Mouse (Mus musculus) C2C12 (cell line): ENCODE measurements around the gene Abhd5. TPM values are rescaled to one million over a fixed set of nuclear protein-coding genes. Genes with fewer than 3 reads are reported as not detected.

Experiments used
- H3K27me3 ChIP-seq: one replicate; pipeline ENCODE4 v1.6.1; 2011; ENCODE audit not compliant: control insufficient read depth, insufficient read depth, insufficient read length
- H3K36me3 ChIP-seq: one replicate; pipeline ENCODE4 v1.6.1; 2011; ENCODE audit not compliant: control insufficient read depth, insufficient read depth
- H3K4me3 ChIP-seq: one replicate; pipeline ENCODE4 v1.5.1; 2011; ENCODE audit warnings: mild to moderate bottlenecking, control low read depth; ENCODE audit not compliant: poor library complexity, insufficient read depth, severe bottlenecking
- H3K79me2 ChIP-seq: one replicate; pipeline ENCODE4 v1.6.1; 2011; ENCODE audit not compliant: control insufficient read depth, insufficient read depth
- H3K79me3 ChIP-seq: one replicate; pipeline ENCODE4 v1.6.1; 2011; ENCODE audit warnings: low read depth, control low read depth
- H3ac ChIP-seq: one replicate; pipeline ENCODE3; 2011; ENCODE audit warnings: low read depth; ENCODE audit not compliant: control insufficient read depth, insufficient read length
- CEBPB ChIP-seq: IDR thresholded peaks from one replicate; pipeline ENCODE4 v1.6.1; 2011; ENCODE audit warnings: low read depth, mild to moderate bottlenecking, control low read depth, moderate library complexity
- CTCF ChIP-seq: IDR thresholded peaks from one replicate; pipeline ENCODE4 v1.5.1; 2011; ENCODE audit not compliant: control insufficient read depth, insufficient read depth, insufficient read length
- FOSL1 ChIP-seq: IDR thresholded peaks from one replicate; pipeline ENCODE4 v1.8.0; 2011; ENCODE audit warnings: mild to moderate bottlenecking, low read length; ENCODE audit not compliant: poor library complexity, insufficient read depth, severe bottlenecking
- MAX ChIP-seq: IDR thresholded peaks from one replicate; pipeline ENCODE4 v1.6.1; 2011; ENCODE audit warnings: mild to moderate bottlenecking, control low read depth
- MYOD1 ChIP-seq: IDR thresholded peaks from one replicate; pipeline ENCODE4 v1.6.1; 2011; ENCODE audit warnings: low read depth; ENCODE audit not compliant: control insufficient read depth, insufficient read length
- MYOG ChIP-seq: IDR thresholded peaks from one replicate; pipeline ENCODE4 v1.6.1; 2011; ENCODE audit not compliant: control insufficient read depth, insufficient read length; ENCODE audit errors: extremely low read depth
- USF1 ChIP-seq: IDR thresholded peaks from one replicate; pipeline ENCODE4 v1.6.1; 2011; ENCODE audit warnings: low read depth, mild to moderate bottlenecking, control low read depth, moderate library complexity
- polyA plus RNA-seq: library from polyadenylated mRNA; unstranded; fragments of >200 nt; fragmentation: generic; extraction: Trizol; gene quantifications from one replicate; pipeline ENCODE4 v1.2.1, GENCODE M21; 2012; ENCODE audit warnings: missing spikeins

Abhd5 gene
- polyA plus RNA-seq, 1 experiment, result 22.3 TPM

GRCm38 (mm10) chr9:122401239-122401638, 49.8 kb downstream of the Abhd5 start:
- no peak overlapping the region for H3K4me3 ChIP-seq
- H3K79me3 ChIP-seq, result no peaks in the 10 kb centered on the region
- H3K27me3 ChIP-seq, result no peaks in the 10 kb centered on the region
- H3ac ChIP-seq, result no peak overlapping the region
- TF ChIP-seq MYOD1 (no peak), MAX (no peak), USF1 (no peak), CTCF (no peak), FOSL1 (no peak), CEBPB (no peak), MYOG (no peak)
- no peaks in the 10 kb centered on the region for H3K79me2 ChIP-seq
- no peaks in the 10 kb centered on the region for H3K36me3 ChIP-seq

- H3K27me3 ChIP-seq, result no peaks in the 10 kb centered on the region
- TF ChIP-seq MYOD1 (no peak), CTCF (no peak), USF1 (no peak), FOSL1 (no peak), MYOG (no peak)
- no peaks in the 10 kb centered on the region for H3K79me3 ChIP-seq
- H3ac ChIP-seq, result no peak overlapping the region
- H3K36me3 ChIP-seq, result no peaks in the 10 kb centered on the region
- no peaks in the 10 kb centered on the region for H3K79me2 ChIP-seq
- no peak overlapping the region for H3K4me3 ChIP-seq
These were observed 59.2 kb downstream of the Abhd5 start for GRCm38 (mm10) chr9:122410437-122411175.

DNA sequence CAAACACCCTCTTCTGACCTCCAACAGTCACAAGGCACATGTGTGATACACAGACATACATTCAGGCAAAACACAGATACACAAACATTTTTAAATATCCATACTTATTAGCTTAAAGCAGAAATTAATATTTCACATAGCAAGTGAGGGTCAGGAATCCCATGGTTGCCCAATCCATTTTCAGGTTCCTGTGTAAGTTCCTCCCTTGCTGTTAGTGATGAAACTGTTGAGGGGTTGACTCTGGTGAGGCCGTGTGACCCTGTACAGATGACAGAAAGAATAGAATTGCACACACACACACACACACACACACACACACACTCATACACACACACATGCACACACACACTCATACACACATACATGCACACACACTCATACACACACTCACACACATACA, 63.2 kb downstream of the Abhd5 start:
- Histone ChIP-seq H3ac (no peak overlapping the region), H3K79me3 (no peaks in the 10 kb centered on the region), H3K36me3 (no peaks in the 10 kb centered on the region), H3K4me3 (no peak overlapping the region), H3K79me2 (no peaks in the 10 kb centered on the region), H3K27me3 (no peaks in the 10 kb centered on the region)
- no peak for TF ChIP-seq FOSL1
- TF ChIP-seq MYOD1, result no peak
- TF ChIP-seq USF1, result no peak
- TF ChIP-seq CEBPB, result no peak
- TF ChIP-seq CTCF, result no peak
- TF ChIP-seq MAX, result no peak
- no peak for TF ChIP-seq MYOG

- Histone ChIP-seq H3K79me3 (no peaks in the 10 kb centered on the region), H3K36me3 (no peaks in the 10 kb centered on the region), H3K79me2 (no peaks in the 10 kb centered on the region), H3ac (no peak overlapping the region), H3K4me3 (no peak overlapping the region), H3K27me3 (no peaks in the 10 kb centered on the region)
- TF ChIP-seq MYOD1 (no peak), USF1 (no peak), CTCF (no peak), MYOG (no peak), FOSL1 (no peak), MAX (no peak), CEBPB (no peak)
These were observed 63.8 kb downstream of the Abhd5 start for GRCm38 (mm10) chr9:122415056-122415775.

DNA sequence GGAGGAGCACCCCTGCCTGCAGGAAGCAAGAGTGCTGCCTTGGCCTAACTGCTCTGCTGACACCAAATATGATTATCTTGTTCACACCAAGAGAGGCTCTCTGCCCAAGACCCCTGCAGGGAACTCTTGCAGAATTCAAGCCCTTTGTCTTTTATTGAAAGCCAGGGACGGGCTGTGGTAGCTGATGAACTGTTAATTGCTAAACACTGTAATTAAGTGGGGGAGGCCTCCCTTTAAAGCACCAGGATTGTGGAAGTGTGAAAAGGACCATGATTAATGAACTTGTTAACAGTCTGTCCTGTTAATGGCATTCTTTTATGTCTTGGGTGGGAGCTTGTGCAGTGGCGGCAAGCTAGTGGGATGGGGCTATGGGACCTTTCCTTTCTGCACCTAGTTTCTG, 65.2 kb downstream of the Abhd5 start:
- H3K79me2 ChIP-seq, result no peaks in the 10 kb centered on the region
- no peaks in the 10 kb centered on the region for H3K36me3 ChIP-seq
- H3K4me3 ChIP-seq, result no peak overlapping the region
- no peaks in the 10 kb centered on the region for H3K27me3 ChIP-seq
- H3K79me3 ChIP-seq, result no peaks in the 10 kb centered on the region
- no peak for TF ChIP-seq FOSL1
- TF ChIP-seq MYOG, result no peak
- TF ChIP-seq MAX, result no peak
- TF ChIP-seq USF1, result no peak
- TF ChIP-seq CTCF, result no peak
- TF ChIP-seq MYOD1, result no peak
- no peak for TF ChIP-seq CEBPB
- no peak overlapping the region for H3ac ChIP-seq
